ENCODE assay signal across 11 mouse cellular contexts in genomic region chr19:6933102-6933435, GRCm38 (mm10). TPM values are rescaled to one million over a fixed set of nuclear protein-coding genes. Genes with fewer than 3 reads are reported as not detected.
DNase-seq lines count a peak whose midpoint lies in the region; ATAC-seq and TF ChIP-seq lines count a peak whose summit lies in the region.
"Had no signal": no experiment of that assay in that cellular context is flagged by ENCODE, and none has a peak within 500 bp of the region (broad histone marks: within the 10 kb centered on the region; RNA-seq: fewer than 3 reads in every experiment).

No protein-coding gene starts in this region.

- no peaks in the 10 kb centered on the region for H3K9me3 ChIP-seq in heart, postnatal 0 days (replicated peaks; ENCODE audit: control insufficient read depth, low read length)
- no peaks in the 10 kb centered on the region for H3K9me3 ChIP-seq in ES-E14 (ENCODE audit: control insufficient read depth, insufficient read depth, low read depth, low read length)
- no peaks in the 10 kb centered on the region for H3K9me3 ChIP-seq in embryonic facial prominence, embryonic 15.5 days (replicated peaks)
- no peaks in the 10 kb centered on the region for H3K9me3 ChIP-seq in limb, embryonic 12.5 days

- peak overlapping the region; percentile 70 for H3K4me2 ChIP-seq in heart, postnatal 0 days (ENCODE audit: low read depth, low read length)
- H3K4me2 ChIP-seq in embryonic facial prominence, embryonic 15.5 days (replicated peaks) = peak overlapping the region; percentile 94
- H3K4me2 ChIP-seq in limb, embryonic 12.5 days = peak overlapping the region; percentile 65; the same call in 1 of the 2 replicates

- TF ChIP-seq EP300 in heart, postnatal 0 days (IDR thresholded peaks at IDR 0.05; ENCODE audit: low read depth) = no peak

- H3K36me3 ChIP-seq in heart, postnatal 0 days (replicated peaks; ENCODE audit: control insufficient read depth, insufficient read depth, low read length) = no peaks in the 10 kb centered on the region
- H3K36me3 ChIP-seq in ES-E14 (ENCODE audit: control insufficient read depth, insufficient read depth, low read length, poor library complexity, severe bottlenecking) = no peaks in the 10 kb centered on the region
- H3K36me3 ChIP-seq in embryonic facial prominence, embryonic 15.5 days = no peaks in the 10 kb centered on the region
- H3K36me3 ChIP-seq in limb, embryonic 12.5 days = no peaks in the 10 kb centered on the region

- in situ Hi-C loops in ES-E14 (cut with MboI; ENCODE audit: low sequenced_read_pairs in 2 of 2, unreplicated experiment in 2 of 2) = no loop called here

- H3K27me3 ChIP-seq in heart, postnatal 0 days (ENCODE audit: control insufficient read depth, insufficient read depth, low read length) = peaks cover 61% of the 10 kb centered on the region
- H3K27me3 ChIP-seq in embryonic facial prominence, embryonic 15.5 days = peaks cover 73% of the 10 kb centered on the region
- peaks cover 89% of the 10 kb centered on the region for H3K27me3 ChIP-seq in limb, embryonic 12.5 days

- peaks cover 12% of the 10 kb centered on the region for H3K4me1 ChIP-seq in heart, postnatal 0 days (ENCODE audit: control insufficient read depth, insufficient read depth)
- peaks cover 3 to 26% of the 10 kb centered on the region in 2 experiments for H3K4me1 ChIP-seq in ES-E14 (ENCODE audit: control insufficient read depth in 2 of 2, insufficient read depth in 2 of 2, low read length in 2 of 2, poor library complexity in 1 of 2)
- peaks cover 18% of the 10 kb centered on the region for H3K4me1 ChIP-seq in embryonic facial prominence, embryonic 15.5 days
- H3K4me1 ChIP-seq in limb, embryonic 12.5 days (replicated peaks) = peaks cover 11% of the 10 kb centered on the region

- DNase-seq in heart, postnatal 0 days (ENCODE audit: low spot score) = no peak
- DNase-seq in heart, postnatal 10 days = no peak
- no peak for DNase-seq in ES-E14 (ENCODE audit: low read depth, low spot score)
- DNase-seq in B cell, adult 2 months = no peak
- DNase-seq in right cerebral cortex, adult 18-20 months = no peak
- DNase-seq in embryo, embryonic 9.5 days (ENCODE audit: extremely low spot score) = no peak
- DNase-seq: lung, adult 2 months had no signal

- intact Hi-C loops in heart, postnatal 10 days (cut with DNase I) = no loop called here

- no peak overlapping the region for H3K27ac ChIP-seq in heart, postnatal 0 days (ENCODE audit: low read depth)
- H3K27ac ChIP-seq in ES-E14 (ENCODE audit: insufficient read depth, low read depth, low read length, poor library complexity, severe bottlenecking) = no peak overlapping the region
- no peak overlapping the region for H3K27ac ChIP-seq in embryonic facial prominence, embryonic 15.5 days (replicated peaks)
- H3K27ac ChIP-seq in limb, embryonic 12.5 days = no peak overlapping the region

- ATAC-seq in heart, postnatal 0 days (ENCODE audit: insufficient read depth, low read depth) = no peak
- ATAC-seq in embryonic facial prominence, embryonic 15.5 days (ENCODE audit: insufficient number of reproducible peaks, low FRiP score, low TSS enrichment, low read depth) = no peak
- no peak for ATAC-seq in limb, embryonic 12.5 days (ENCODE audit: insufficient number of reproducible peaks, insufficient read depth, low FRiP score, low TSS enrichment, low read depth)

- no peak for TF ChIP-seq CTCF in heart, postnatal 0 days (IDR thresholded peaks at IDR 0.05; ENCODE audit: low read depth)

- 0 out of 2 replicates have a peak overlapping the region, but pooled peaks have one; percentile 55 for H3K9ac ChIP-seq in heart, postnatal 0 days (replicated peaks; ENCODE audit: low read depth, low read length)
- no peak overlapping the region for H3K9ac ChIP-seq in ES-E14 (ENCODE audit: insufficient read depth, low read depth, low read length, poor library complexity, severe bottlenecking)
- H3K9ac ChIP-seq in embryonic facial prominence, embryonic 15.5 days = no peak overlapping the region
- no peak overlapping the region for H3K9ac ChIP-seq in limb, embryonic 12.5 days (replicated peaks)

- 31% methylated on average over 4 of the region's 4 CpGs for WGBS in heart, postnatal 0 days
- 14% methylated on average over 4 of the region's 4 CpGs for WGBS in embryonic facial prominence, embryonic 15.5 days
- 23% methylated on average over 4 of the region's 4 CpGs for WGBS in limb, embryonic 12.5 days

- H3K4me3 ChIP-seq in heart, postnatal 0 days (ENCODE audit: low read depth, low read length) = no peak overlapping the region
- H3K4me3 ChIP-seq in ES-E14 (ENCODE audit: insufficient read depth in 1 of 2, low read depth in 1 of 2, low read length in 2 of 2, poor library complexity in 1 of 2, severe bottlenecking in 1 of 2) = peak overlapping the region; percentile 58 to 67
- H3K4me3 ChIP-seq in embryonic facial prominence, embryonic 15.5 days (replicated peaks) = peak overlapping the region; percentile 50; the same call in 1 of the 2 replicates
- no peak overlapping the region for H3K4me3 ChIP-seq in limb, embryonic 12.5 days (replicated peaks)

TF ChIP-seq in ES-E14, 5 proteins besides CTCF, POLR2A, EP300 and RAD21:
- no peak for TF ChIP-seq ZC3H11A (IDR thresholded peaks at IDR 0.05; ENCODE audit: borderline replicate concordance, low read depth, low read length)
- no peak for TF ChIP-seq HCFC1 (IDR thresholded peaks at IDR 0.05; ENCODE audit: borderline replicate concordance, insufficient read depth, low read length)
- TF ChIP-seq CHD2 (IDR thresholded peaks at IDR 0.05; ENCODE audit: low read depth, low read length) = no peak
- TF ChIP-seq MAFK (IDR thresholded peaks at IDR 0.05; ENCODE audit: insufficient read depth, low read depth, low read length) = no peak
- no peak for TF ChIP-seq ZNF384 (IDR thresholded peaks at IDR 0.05; ENCODE audit: low read depth, low read length)

RNA-seq across cellular contexts. Expression of gene Kcnk4, which starts 1.2 kb away (rescaled TPM):
- not detected in 2 replicates for total RNA-seq in heart, postnatal 0 days (2014; rRNA removed; ENCODE audit: low replicate concordance)
- 0.04 and 0.30 TPM in 2 replicates for polyA plus RNA-seq in heart, postnatal 0 days (2015; fragmentation: Nextera tagmentation; extraction: Ambion mirVana)
- under 1 TPM in 1 of 2 experiments, not detected in 1; 0.27 TPM for total RNA-seq in heart, postnatal 10 days (2021)
- total RNA-seq in ES-E14 (2012; rRNA removed) = 2.3 and 4.4 TPM in 2 replicates
- polyA plus RNA-seq in embryonic facial prominence, embryonic 15.5 days (2015; fragmentation: Nextera tagmentation; extraction: Ambion mirVana) = 1.4 and 1.7 TPM in 2 replicates
- polyA plus RNA-seq in limb, embryonic 12.5 days (2016; fragmentation: Nextera tagmentation; extraction: Ambion mirVana) = 0.40 and 0.60 TPM in 2 replicates
- total RNA-seq: neutrophil, adult 5-6 weeks had no signal
- polyA plus RNA-seq: adrenal gland, adult 2 months had no signal

RNA-seq across cellular contexts. Expression of gene Catsperz, which starts 7.9 kb away (rescaled TPM):
- total RNA-seq in heart, postnatal 0 days (2014; rRNA removed; ENCODE audit: low replicate concordance) = not detected in 2 replicates
- 2.2 and 2.5 TPM in 2 replicates for polyA plus RNA-seq in heart, postnatal 0 days (2015; fragmentation: Nextera tagmentation; extraction: Ambion mirVana)
- not detected for total RNA-seq in heart, postnatal 10 days (2021)
- 9.4 and 14.9 TPM in 2 replicates for total RNA-seq in ES-E14 (2012; rRNA removed)
- 4.0 and 5.1 TPM in 2 replicates for polyA plus RNA-seq in embryonic facial prominence, embryonic 15.5 days (2015; fragmentation: Nextera tagmentation; extraction: Ambion mirVana)
- 1.0 TPM in 2 replicates for polyA plus RNA-seq in limb, embryonic 12.5 days (2016; fragmentation: Nextera tagmentation; extraction: Ambion mirVana)
- total RNA-seq: neutrophil, adult 5-6 weeks had no signal
- polyA plus RNA-seq: adrenal gland, adult 2 months had no signal

RNA-seq across cellular contexts. Expression of gene Bad, which starts 8.6 kb away (rescaled TPM):
- 46.8 and 76.0 TPM in 2 replicates for total RNA-seq in heart, postnatal 0 days (2014; rRNA removed; ENCODE audit: low replicate concordance)
- polyA plus RNA-seq in heart, postnatal 0 days (2015; fragmentation: Nextera tagmentation; extraction: Ambion mirVana) = 60.7 and 62.6 TPM in 2 replicates
- 10 to 100 TPM; 30.8 to 34.1 TPM for total RNA-seq in heart, postnatal 10 days (2021)
- 16.3 and 22.9 TPM in 2 replicates for total RNA-seq in ES-E14 (2012; rRNA removed)
- 90.3 and 97.9 TPM in 2 replicates for polyA plus RNA-seq in embryonic facial prominence, embryonic 15.5 days (2015; fragmentation: Nextera tagmentation; extraction: Ambion mirVana)
- polyA plus RNA-seq in limb, embryonic 12.5 days (2016; fragmentation: Nextera tagmentation; extraction: Ambion mirVana) = 67.3 and 68.2 TPM in 2 replicates

RNA-seq across cellular contexts. Expression of gene Gpr137, which starts 9.2 kb away (rescaled TPM):
- total RNA-seq in heart, postnatal 0 days (2014; rRNA removed; ENCODE audit: low replicate concordance) = 23.4 and 46.1 TPM in 2 replicates
- polyA plus RNA-seq in heart, postnatal 0 days (2015; fragmentation: Nextera tagmentation; extraction: Ambion mirVana) = 16.8 and 20.9 TPM in 2 replicates
- total RNA-seq in heart, postnatal 10 days (2021) = 10 to 100 TPM; 28.8 to 32.4 TPM
- total RNA-seq in ES-E14 (2012; rRNA removed) = 23.2 and 23.7 TPM in 2 replicates
- polyA plus RNA-seq in embryonic facial prominence, embryonic 15.5 days (2015; fragmentation: Nextera tagmentation; extraction: Ambion mirVana) = 41.8 and 42.2 TPM in 2 replicates
- polyA plus RNA-seq in limb, embryonic 12.5 days (2016; fragmentation: Nextera tagmentation; extraction: Ambion mirVana) = 23.8 and 27.9 TPM in 2 replicates

RNA-seq across cellular contexts. Expression of gene Esrra, which starts 11.5 kb away (rescaled TPM):
- 189 and 194 TPM in 2 replicates for total RNA-seq in heart, postnatal 0 days (2014; rRNA removed; ENCODE audit: low replicate concordance)
- 49.1 and 51.7 TPM in 2 replicates for polyA plus RNA-seq in heart, postnatal 0 days (2015; fragmentation: Nextera tagmentation; extraction: Ambion mirVana)
- total RNA-seq in heart, postnatal 10 days (2021) = 100 to 1,000 TPM; 122 to 125 TPM
- 23.1 and 30.1 TPM in 2 replicates for total RNA-seq in ES-E14 (2012; rRNA removed)
- 15.2 and 16.1 TPM in 2 replicates for polyA plus RNA-seq in embryonic facial prominence, embryonic 15.5 days (2015; fragmentation: Nextera tagmentation; extraction: Ambion mirVana)
- 6.4 and 8.5 TPM in 2 replicates for polyA plus RNA-seq in limb, embryonic 12.5 days (2016; fragmentation: Nextera tagmentation; extraction: Ambion mirVana)

Comparison
In these comparisons a context has a peak if more than half of its experiments do, and no peak if none do; other contexts are left out.
1. H3K4me3 ChIP-seq: peak in ES-E14 (2 of 2) and embryonic facial prominence, embryonic 15.5 days (single experiment); none in heart, postnatal 0 days (single experiment) and limb, embryonic 12.5 days (single experiment).
2. Peak in every context shown above with its lines, with median percentiles within 50 percentile points of each other: H3K4me2 ChIP-seq.